Mouse (Mus musculus) inflammation-experienced regulatory T-cells, adult 6 months (primary cell): ENCODE measurements around the gene Pla2g2e. TPM values are rescaled to one million over a fixed set of nuclear protein-coding genes. Genes with fewer than 3 reads are reported as not detected.
"Not testable (repeated sequence)": the region's sequence is repeated elsewhere in the genome, so short reads cannot be mapped to it uniquely, and the experiment has no call there.

Experiments
- ATAC-seq: one replicate; pipeline ENCODE4 v1.8.0; 2017
- polyA plus RNA-seq, 3 experiments: library from polyadenylated mRNA; unstranded; fragments of 100-300 nt; shearing (Covaris generic); gene quantifications; one replicate each; pipeline ENCODE4 v1.2.1; 2017

Gene Pla2g2e
- polyA plus RNA-seq: not detected

DNA sequence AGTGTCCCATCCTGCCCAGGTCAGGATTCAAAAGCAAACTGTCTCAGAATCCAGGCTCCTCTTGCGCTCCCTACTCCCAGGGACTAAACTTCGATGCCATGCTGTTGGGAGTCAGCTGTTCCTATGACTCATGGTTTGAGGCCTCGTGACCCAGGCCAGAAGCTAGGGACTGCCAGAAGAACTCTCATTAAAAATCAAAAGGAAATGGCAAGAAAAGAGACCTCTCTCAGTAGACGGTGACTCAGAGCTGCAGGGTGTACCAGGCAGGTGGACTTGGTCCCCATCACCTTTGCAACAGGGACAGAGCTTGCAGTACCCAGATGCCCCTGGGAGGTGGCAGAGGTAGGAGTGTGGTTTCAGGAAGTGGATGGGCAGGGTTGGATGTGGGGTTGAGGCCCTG lies at the start of gene Pla2g2e:
Pla2g2e (plus strand) TSS at position 212 of the 400 bp plus-strand sequence.
- no peak for ATAC-seq

DNA sequence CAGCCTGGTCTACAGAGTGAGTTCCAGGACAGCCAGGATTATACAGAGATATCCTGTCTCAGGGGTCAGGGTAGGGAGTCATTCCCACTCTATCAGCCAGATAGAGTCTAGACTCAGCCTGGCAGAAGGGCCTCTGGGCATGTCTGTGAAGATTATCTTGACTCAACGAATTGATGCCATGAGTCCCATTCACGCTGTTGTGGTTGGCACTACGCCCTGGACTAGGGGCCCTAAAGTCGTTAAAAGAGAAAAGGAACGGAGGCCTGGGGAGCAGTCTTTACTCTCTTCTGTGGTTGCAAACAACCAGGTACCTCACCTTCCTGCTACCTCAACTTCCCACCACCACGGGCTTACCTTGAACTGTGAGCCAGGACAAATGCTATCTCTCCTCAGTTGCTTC lies 37.9 kb upstream of the Pla2g2e start:
- no peak for ATAC-seq

DNA sequence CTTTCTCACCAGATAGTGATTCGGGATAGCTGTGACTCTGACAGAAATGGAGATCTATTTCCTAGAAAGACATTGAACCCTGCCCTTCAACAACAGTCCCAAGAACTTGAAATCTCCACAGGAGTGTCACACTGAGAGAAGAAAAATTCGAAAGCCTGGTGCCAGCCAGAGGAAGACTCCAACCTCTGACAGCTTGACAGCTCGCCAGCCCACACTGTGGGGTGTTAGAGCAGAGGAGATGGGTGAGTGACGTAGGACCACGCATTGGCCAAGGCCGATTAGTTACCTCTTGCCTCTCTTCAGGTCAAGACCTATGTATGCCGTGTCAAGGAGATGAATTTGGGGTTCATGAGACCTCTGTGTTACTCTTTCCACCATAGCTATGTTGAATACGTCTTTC lies 37.0 kb upstream of the Pla2g2e start:
- no peak for ATAC-seq

DNA sequence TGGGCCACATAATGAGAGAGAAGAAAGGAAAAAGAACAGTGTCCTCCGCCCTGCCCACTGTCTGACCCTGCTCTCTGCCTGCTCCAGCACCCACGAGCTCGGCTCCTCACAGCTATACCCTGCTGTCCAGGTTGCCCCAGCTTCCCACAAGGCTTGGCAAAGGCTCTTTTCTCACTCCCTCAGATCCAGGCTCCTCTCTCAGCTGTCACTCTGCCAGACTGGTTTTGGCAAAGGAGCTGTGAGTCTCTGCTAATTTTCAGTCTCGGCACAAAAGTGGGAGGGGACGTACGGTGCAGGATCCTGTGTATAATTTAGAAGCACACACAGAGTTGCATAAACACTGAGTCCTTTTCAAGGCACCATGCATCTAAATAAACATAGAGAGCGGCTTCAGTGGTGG lies 36.4 kb upstream of the Pla2g2e start:
- ATAC-seq: no peak

DNA sequence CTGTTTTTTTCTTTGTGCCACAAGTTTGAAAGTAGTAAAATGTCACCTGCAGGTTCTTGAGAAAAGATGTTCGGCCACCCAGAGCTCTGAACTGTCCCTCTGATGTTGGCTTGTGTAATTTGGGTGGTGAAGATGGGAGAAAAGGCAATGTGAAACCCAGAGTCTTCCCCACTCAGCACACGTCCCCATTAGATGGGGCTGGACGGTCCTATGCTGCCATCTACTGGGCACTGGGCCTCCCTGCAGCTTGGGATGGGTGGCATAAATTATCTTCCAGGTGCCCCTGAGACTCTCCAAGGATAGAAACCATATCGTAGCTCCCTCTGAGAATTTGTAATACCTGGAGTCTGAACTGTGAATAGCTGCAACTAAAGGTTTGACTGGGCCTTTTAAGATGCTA lies 26.3 kb upstream of the Pla2g2e start:
- ATAC-seq: no peak

DNA sequence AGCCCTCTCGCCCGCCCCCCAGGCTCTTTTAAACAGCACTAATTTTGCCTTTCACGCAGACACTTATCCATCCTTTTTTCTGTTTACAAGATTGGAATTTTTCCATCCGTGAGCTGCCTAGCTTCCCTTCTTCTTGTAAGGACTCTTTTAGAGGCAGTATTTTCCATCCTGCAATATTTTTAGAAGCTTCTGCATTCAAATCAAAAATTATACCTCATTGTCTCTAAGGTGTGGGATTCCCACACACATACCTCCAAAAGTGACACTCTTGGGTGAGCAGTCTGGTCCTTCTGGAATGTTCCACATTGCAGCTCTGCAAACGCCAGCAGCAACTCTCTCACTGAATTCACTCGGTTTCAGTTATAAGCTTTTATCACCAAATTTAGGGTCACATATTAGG lies 24.8 kb upstream of the Pla2g2e start:
- ATAC-seq: no peak

DNA sequence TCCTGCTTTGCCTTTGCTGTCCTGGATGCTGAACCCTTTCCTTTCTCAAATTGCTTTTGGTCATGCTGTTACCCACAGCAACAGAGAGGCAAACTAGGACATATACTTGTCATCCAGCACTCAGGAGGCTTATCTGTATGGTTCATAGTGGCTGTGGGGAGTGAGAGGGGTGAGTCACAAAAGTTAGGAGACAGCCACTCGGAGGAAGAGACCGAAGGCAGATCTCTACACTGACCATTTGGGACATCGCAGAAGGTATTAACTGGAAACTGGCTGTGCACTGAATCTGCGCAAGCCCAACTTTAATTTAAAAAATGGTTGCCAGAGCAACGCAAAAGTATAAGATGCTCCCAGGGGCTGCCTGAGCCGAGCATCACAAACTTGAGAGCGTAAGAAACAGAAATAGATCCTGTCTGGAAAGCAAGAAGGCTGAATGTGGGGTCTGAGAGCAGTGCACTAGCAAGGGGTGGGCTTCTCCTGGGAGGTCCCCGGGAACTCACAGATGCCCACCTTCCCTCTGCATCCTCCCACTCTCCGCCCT lies 22.6 kb upstream of the Pla2g2e start:
- ATAC-seq: no peak

DNA sequence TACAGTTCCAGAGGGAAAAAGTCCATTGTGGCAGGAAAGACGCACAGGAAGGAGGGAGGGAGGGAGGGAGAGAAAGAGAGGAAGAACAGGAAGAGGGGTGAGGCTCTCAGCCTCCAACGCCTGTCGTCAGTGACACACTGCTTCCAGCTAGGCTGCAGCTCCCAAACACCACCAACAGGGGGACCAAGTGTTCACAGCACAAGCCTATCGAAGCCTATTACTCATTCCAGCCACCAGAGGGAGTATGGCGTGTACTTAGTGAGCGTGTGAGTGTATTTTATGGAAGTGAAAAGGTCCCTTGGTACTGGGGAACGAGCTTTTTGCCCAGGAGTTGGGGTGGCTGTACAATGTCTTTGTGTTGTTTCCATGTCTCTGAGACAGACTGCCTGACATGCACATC lies 21.3 kb upstream of the Pla2g2e start:
- no peak for ATAC-seq

DNA sequence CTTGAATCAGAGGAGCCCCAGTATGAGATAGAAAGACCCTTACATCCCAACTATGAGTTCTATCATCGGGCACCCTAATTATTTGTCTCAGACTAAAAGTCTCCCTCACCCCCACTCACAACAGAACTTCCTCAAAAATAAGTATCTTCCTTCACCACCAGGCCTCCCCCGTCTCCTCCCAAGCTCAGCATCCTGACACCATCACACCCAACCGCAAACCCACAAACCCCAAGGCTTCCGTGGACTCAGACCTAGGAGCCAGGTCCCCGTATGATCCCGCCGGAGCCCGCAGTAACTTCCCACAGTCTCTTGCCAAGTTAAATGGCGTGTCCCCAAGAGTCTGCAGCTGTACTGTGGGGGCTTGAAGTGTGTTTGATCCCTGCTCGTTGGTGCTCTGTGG lies 20.2 kb upstream of the Pla2g2e start:
- ATAC-seq: no peak

DNA sequence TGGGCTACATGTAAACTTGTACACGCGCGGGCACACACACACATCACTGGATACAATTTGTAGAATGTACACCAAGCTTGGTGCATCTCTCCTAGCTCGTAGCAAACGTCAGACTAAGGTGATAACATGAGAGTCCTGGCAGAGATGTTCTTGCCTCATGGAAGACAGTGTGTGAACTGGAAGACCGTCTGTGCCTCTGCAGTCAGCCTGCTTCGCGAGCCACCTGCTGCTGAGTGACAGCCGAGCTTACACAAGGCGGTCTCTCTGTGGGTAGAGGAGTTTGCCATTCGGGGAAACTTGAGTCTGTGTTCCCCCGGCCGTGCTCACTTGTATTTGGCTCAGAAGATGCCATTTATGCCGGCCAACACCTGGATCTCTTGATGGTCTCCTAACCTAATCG lies 19.3 kb upstream of the Pla2g2e start:
- no peak for ATAC-seq

DNA sequence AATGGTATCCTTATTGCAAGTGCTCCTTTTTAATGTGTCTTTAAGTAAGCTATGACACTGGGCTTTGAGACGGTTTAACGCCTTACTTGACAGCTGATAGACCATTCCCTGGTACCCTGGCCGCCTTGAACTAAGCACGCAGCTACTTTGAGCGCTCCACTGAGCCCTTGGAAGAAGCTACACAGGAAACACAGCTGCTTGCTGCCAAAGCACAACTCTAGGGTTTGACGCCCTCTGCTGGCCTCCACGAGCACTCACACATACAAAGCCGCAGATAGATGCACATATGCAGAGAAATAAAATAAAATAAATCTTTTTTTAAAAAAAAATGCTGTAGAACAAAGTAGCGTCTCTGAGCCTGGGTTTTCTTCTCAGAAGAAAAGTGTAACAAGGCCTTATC lies 18.5 kb upstream of the Pla2g2e start:
- ATAC-seq: no peak

DNA sequence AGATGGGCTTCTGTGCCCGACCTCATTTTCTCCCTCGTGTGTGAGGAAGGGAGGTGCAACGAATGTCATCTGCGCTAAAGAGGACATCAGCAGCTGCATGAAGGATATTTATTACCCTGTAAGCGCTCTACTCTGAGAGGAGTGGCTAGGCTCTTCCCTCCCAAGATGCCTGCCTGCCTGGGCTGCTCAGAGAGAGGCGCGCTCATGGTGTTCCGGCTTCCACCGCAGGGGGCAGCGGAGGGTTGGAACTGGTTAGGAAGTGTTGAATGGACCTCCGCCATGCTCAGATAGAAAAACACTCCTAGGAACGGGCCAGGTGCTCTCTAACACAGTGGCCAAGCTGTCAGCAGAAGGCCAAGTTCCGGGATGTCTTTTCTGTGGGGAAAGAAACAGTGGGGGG lies 18.0 kb upstream of the Pla2g2e start:
- ATAC-seq: no peak

DNA sequence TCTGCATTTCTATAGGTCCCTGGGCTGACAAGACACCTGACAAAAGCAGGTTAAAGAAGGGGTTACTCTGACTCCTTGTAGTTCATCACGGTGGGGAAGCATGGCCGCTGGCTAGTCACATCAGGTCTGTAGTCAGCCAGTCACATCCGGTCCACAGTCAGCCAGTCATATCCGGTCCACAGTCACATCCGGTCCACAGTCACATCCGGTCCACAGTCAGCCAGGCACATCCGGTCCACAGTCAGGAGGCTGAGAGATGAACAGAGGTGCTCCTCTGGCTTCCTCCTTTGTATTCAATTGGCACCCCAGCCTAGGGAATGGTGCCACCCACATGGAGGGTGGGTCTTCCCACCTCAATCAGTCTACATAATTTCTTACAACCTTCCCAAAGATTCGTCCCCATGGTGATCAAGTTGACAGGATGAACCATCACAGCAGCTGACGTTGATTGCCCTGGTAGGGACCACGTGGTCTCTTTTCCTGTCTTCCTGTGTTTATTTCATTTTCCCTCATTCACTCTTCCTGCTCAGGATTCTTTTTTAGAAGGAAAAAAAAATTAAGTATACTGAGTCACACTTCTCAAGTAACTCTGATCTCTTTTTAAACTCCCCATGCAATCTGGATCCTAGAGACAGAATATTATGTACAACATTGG lies 14.3 kb upstream of the Pla2g2e start, which contains the start of gene Pla2g5:
Pla2g5 (minus strand) TSS at position 139 of the 655 bp plus-strand sequence.
- no peak for ATAC-seq

DNA sequence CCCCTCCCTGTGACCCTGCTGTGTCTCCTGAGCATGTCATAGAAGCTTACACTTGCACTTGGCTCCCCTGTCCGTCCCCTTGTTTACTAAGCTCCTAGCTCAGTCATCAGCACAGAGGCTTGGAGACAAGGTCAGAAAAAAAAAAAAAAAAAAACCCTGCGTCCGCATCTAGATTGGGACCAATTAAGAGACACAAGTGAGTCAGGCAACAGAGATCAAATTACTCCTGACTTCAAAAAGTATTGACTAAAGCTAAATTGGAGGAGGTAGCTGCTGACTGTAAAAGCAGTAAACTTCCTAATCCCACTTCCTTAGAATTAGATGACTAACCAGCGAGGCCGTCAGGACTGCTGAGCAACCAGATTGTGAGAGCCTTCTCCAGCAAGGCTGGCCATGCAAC lies 12.7 kb upstream of the Pla2g2e start:
- ATAC-seq: no peak

DNA sequence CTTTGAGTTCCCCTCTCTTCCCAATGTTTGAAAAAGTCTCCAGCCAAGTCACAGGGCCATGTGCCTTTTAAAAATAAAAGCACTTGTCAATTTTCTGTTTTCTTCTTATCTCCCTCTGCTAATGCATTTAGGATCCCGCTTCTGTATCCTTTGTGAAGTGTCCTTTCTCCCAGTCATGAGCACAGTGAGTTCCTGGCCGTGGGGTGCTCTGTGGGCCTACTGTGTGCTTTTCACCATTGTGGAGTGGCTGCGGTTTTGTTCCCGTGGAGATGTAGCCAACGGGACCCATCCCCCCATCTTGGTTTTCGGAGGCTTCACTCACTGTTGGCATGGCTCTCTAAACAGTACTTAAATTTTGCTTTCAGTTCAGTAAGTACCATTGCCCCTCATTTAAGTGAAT lies 11.8 kb upstream of the Pla2g2e start:
- ATAC-seq: no peak

DNA sequence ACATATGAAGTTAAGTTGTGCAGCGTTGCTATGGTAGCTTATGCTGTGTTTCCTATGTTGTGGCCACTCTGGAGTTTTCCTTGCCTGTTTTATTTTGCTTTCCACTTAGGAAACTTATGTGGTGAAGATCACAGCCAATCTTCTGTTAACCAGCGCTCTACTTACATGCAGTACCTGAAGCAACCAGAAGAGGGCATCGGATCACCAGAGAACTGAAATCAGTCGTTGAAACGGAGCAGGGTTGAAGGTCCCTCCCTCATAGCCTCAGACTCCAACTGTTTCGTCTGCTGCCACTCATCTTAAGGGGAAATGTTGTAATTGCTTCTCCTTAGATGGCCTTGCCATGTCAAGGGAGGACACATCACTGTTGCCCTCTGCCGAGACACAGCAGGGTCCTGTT lies 11.3 kb upstream of the Pla2g2e start:
- ATAC-seq: no peak

DNA sequence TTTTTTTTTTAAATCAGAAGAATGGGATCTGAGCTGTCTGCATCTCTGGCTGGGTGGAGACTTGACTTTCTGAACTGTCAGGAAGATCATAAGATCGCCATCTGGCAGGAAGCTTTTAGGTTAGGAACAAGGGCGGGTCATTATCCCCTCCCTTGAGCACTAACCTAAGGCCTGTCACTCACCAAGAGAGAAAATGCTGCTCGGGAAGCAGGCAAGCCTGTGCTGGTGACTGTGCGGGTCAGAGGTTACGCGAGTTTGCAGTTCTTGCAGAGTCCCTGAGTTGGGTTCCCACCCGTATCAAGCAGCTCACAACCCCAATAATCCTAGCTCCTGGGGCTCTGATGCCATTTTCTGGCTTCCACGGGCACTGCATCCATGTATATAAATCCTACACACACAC lies 9.1 kb upstream of the Pla2g2e start:
- no peak for ATAC-seq

DNA sequence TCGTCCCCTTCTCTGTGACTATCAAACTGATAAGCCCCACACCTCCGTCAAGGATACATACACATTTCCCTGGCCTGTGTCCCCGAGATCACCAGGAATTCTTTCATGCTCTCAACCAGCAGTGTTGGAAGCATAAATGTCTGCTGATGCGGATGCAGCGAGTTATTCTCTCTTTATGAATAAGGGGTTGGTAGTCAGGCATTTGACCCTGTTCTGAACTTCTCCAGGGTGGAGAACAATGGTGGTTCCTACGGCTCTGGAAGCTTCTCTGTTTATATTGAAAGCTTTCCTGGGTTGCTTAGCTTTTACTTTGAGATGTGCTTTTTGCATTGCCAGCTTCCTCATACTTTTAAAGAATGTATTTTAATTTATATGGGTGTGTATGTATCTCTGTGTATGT lies 3.9 kb upstream of the Pla2g2e start, which contains the start of gene Gm13030:
Gm13030 (minus strand) TSS at position 101 of the 400 bp plus-strand sequence.
- ATAC-seq: no peak

DNA sequence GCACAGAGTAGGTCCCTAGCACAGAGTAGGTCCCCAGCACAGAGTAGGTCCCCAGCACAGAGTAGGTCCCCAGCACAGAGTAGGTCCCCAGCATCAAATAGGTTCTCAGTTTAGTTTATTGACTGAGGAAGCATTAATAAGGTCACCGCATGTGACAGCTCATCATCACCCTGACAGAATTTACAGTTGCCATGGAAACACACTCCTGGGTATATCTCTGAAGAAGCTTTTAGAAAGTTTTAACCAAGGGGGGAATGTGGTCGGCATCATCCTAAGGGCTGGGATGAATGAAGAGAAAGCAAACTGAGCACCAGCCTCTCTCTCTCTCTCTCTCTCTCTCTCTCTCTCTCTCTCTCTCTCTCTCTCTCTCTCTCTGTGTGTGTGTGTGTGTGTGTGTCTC lies 2.5 kb upstream of the Pla2g2e start:
- not testable (repeated sequence) for ATAC-seq

DNA sequence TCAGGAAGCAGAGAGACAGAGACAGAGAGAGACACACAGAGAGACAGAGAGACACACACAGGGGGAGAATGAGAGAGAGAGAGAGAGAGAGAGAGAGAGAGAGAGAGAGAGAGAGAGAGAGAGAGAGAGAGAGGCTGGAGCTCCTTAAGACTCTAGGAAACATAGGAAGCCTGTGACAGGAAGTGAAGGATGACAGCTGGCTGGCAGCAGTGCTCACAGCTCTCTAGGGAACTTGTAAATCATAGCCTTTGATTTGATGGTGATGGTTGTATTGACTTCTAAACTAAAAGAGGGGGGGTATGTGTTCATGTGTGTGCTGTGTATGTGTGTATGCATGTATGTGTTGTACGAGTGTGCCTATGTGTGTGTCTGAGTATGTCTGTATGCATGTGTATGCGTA lies 1.8 kb upstream of the Pla2g2e start:
- ATAC-seq: no peak

DNA sequence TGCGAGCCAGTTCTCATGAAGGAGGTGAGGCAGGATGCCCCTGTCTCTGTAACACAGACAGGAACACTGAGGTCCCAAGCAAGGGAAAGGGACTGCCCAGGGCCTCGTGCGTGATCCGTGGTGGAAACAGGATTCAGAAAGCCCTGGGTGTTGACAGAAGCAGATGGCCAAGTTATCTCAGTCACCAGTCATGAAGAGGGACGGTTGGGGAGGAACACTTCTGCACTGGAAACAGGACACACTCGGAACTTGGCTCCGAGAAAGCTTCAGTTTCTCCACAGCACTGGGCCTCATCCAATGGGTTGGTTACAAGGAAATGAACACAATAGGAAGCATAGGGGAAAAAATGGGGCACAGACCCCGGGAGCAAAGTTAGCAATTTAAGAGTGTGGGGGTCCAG lies 1.0 kb downstream of the Pla2g2e start:
- no peak for ATAC-seq

DNA sequence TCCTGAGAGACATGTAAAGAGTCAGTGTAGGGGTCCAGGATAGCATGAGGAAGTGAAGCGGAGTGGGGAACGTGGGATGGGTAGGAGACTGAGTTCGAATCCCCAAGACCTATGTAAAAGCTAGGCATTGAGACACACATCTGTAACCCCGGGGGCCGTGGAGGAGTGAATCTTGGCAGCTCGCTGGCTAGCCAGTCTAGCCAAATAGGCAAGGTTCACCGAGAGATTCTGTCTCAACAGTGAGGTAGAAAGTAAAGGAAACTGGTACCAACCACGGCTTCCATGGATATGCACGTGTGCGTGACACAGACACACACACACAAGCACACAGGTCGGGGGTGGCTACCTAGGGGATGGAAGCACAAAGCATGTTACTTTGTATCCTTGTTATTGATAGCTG lies 2.1 kb downstream of the Pla2g2e start:
- ATAC-seq: no peak

DNA sequence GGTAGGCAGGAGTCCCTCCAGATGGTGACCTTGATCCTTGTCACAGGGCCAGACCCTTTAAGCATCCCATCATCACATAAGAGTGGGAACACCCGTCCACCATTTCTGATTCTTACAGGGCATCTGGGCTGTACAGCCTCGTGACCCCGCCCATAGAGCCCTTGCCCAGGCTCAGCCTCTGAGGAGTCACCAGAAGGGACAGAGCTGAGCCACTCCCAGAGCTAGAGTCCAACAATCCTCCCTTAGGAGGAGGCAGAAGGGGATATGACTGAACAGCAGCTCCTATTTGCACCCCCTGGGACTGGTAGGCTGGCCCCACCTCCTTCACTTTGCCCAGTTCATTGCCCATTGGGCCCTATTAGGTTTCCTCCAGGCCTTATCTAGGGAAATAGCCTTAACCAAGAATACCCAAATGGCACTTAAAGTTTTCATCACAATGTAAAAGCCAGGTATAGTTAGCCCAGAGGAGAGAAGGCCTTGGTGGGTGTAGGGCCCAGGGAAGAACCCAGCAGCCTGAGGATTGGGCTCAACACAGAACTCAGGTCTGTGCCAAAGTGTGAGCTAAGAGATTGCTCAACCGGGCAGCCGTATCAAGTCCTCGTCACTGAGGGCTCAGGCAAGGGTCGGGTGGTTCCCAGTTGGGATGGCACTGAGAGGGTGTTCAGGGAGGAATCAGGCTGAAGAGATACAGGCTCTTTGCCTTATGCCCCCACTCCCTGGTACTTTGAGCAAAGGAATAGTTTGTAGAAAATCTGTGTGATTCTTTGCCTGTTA lies 3.3 kb downstream of the Pla2g2e start:
- no peak for ATAC-seq

DNA sequence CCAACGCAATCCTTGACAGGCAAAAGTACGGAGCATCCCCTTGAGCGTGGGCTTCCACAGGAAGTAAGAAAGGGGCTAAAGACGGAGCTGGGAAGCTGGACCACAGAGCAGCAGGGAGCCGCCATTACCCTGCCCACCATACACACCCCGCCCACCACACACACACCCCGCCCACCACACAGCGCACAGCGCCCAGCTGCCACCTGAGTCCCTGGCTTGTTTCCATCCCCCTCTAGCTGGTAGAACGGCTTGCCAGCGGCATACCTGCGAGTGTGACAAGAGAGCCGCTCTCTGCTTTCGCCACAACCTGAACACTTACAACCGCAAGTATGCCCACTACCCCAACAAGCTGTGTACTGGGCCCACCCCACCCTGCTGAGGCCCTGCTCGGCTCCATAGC lies 4.4 kb downstream of the Pla2g2e start:
- ATAC-seq: no peak
